Mouse (Mus musculus) MEL (cell line): ENCODE data around the gene Olfr447.

Experiments
- CTCF ChIP-seq, 3 experiments: IDR thresholded peaks in 2 of 3; conservative IDR thresholded peaks in 1 of 3; 2 replicates each; pipeline ENCODE4 v1.5.1; 2011 to 2012; ENCODE audit warnings: low read length in 3 of 3, low read depth in 2 of 3, mild to moderate bottlenecking in 2 of 3, improper control_type of control experiment in 1 of 3, inconsistent platforms in 1 of 3, mixed read lengths in 1 of 3, moderate library complexity in 1 of 3; ENCODE audit not compliant: control insufficient read depth in 1 of 3, insufficient read depth in 1 of 3, poor library complexity in 1 of 3, severe bottlenecking in 1 of 3
- MXI1 ChIP-seq: IDR thresholded peaks from 2 replicates; pipeline ENCODE4 v1.6.1; 2011; ENCODE audit warnings: mild to moderate bottlenecking, low read depth, low read length, improper control_type of control experiment
- NELFE ChIP-seq: IDR thresholded peaks from 2 replicates; pipeline ENCODE4 v1.6.1; 2011; ENCODE audit warnings: low read depth, low read length, improper control_type of control experiment
- POLR2A ChIP-seq, 2 experiments: IDR thresholded peaks; 2 replicates each; pipeline ENCODE4 v1.6.1; 2011 to 2012; ENCODE audit warnings: low read length in 2 of 2, mild to moderate bottlenecking in 2 of 2, control low read depth in 1 of 2, improper control_type of control experiment in 1 of 2, low read depth in 1 of 2, moderate library complexity in 1 of 2; ENCODE audit not compliant: control insufficient read depth in 1 of 2, insufficient read depth in 1 of 2, poor library complexity in 1 of 2
- SMC3 ChIP-seq: IDR thresholded peaks from 2 replicates; pipeline ENCODE4 v1.6.1; 2011; ENCODE audit warnings: low read depth, low read length, improper control_type of control experiment
- USF1 ChIP-seq: IDR thresholded peaks from 2 replicates; pipeline ENCODE4 v1.6.1; 2014; ENCODE audit warnings: low read depth, mild to moderate bottlenecking, inconsistent platforms, low read length, improper control_type of control experiment, moderate library complexity
- ZMIZ1 ChIP-seq: IDR thresholded peaks from 2 replicates; pipeline ENCODE4 v1.6.1; 2012; ENCODE audit warnings: low read depth, mild to moderate bottlenecking, inconsistent platforms, low read length, improper control_type of control experiment, moderate library complexity

- TF ChIP-seq NELFE (no peak), POLR2A (IDR thresholded peaks at IDR 0.05; ENCODE audit: control insufficient read depth in 1 of 2, insufficient read depth in 1 of 2, low read depth in 1 of 2, low read length in 2 of 2, poor library complexity in 1 of 2) (no peak), CTCF (IDR thresholded peaks at IDR 0.05 in 2 of 3, conservative IDR thresholded peaks at IDR 0.05 in 1 of 3; ENCODE audit: control insufficient read depth in 1 of 3, insufficient read depth in 1 of 3, low read depth in 2 of 3, low read length in 3 of 3, poor library complexity in 1 of 3, severe bottlenecking in 1 of 3) (no peak), USF1 (no peak), SMC3 (no peak), ZMIZ1 (no peak), MXI1 (no peak)
Measured at GRCm38 (mm10) chr6:42890141-42890540, 18.5 kb upstream of the Olfr447 start, which contains the start of gene Olfr448.
